Mouse (Mus musculus) heart, adult 2 months (tissue): ENCODE measurements at regions not wholly inside any gene's neighbourhood (a gene's known extent, or its start where the extent isn't known, plus 50 kb on each side); places are given as distances from the start of the nearest gene placed in this dataset.

Experiments
- CTCF ChIP-seq: fragments of 200-600 bp; IDR thresholded peaks from 2 replicates; pipeline ENCODE4 v1.8.1; 2022; ENCODE audit warnings: antibody characterized with exemption, mild to moderate bottlenecking, moderate library complexity
- EP300 ChIP-seq: fragments of 200-500 bp; IDR thresholded peaks from 2 replicates; pipeline ENCODE4 v1.6.1; 2011; ENCODE audit warnings: low read depth, low read length, control low read depth; ENCODE audit not compliant: insufficient read depth

DNA sequence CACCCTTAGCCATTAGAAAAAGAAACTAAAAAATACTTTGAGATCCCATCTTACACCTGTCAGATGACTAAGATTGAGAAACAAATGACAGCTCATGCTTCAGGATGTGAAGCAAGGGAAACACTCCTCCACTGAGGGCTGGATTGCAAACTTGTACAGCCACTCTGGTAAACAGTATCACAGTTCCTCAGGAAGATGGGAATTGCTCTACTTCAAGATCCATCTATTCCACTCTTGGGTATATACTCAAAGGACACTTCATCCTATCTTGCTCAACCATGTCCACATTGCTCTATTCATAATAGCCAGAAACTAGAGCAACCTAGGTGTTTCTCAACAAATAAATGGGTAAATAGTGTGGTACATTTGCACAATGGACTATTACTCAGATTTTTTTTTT, 241.2 kb downstream of the Snx19 start:
- TF ChIP-seq CTCF (no peak), EP300 (no peak)
